Mouse (Mus musculus): ENCODE data around the gene Tnfrsf21. TPM values are rescaled to one million over a fixed set of nuclear protein-coding genes. Genes with fewer than 3 reads are reported as not detected.

Gene Tnfrsf21
- total RNA-seq, 2 experiments from 2014 or later: 15.5 to 24.0 TPM

GRCm38 (mm10) chr17:43000598-43000997 is 15.8 kb upstream of the Tnfrsf21 start:
- no peak overlapping the region for H3K27ac ChIP-seq
- no peak for DNase-seq
- intact Hi-C loops (cut with DNase I): no loop called here
- no peak overlapping the region for H3K4me3 ChIP-seq
- TF ChIP-seq CTCF (IDR thresholded peaks at IDR 0.05): no peak

DNA sequence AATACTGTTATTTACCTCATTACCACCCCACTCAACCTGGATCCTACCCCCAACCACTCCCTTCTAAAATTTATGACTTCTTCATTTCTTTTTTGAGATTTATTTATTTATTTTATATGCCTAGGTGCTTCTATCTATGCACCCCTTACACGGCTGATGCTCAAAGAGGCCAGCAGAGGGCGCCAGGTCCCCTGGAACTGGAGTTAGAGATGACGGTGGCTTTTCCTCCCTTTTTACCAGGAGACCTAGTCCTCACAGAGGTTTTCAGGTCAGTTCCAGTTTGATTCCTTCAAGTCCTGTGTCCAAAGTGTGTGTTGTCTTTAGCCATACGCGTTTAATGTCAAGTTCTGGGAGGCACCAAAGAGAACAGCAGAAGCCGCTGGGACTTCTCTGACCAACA is 3.6 kb upstream of the Tnfrsf21 start:
- peak; percentile 68 for DNase-seq
- intact Hi-C loops (cut with DNase I): loop anchor here (2.0 kb wide), 1 partner anchor 446 kb away; no protein-coding TSS in a partner anchor
- H3K27ac ChIP-seq: no peak overlapping the region
- H3K4me3 ChIP-seq: no peak overlapping the region
- TF ChIP-seq CTCF (IDR thresholded peaks at IDR 0.05): peak; percentile 86

DNA sequence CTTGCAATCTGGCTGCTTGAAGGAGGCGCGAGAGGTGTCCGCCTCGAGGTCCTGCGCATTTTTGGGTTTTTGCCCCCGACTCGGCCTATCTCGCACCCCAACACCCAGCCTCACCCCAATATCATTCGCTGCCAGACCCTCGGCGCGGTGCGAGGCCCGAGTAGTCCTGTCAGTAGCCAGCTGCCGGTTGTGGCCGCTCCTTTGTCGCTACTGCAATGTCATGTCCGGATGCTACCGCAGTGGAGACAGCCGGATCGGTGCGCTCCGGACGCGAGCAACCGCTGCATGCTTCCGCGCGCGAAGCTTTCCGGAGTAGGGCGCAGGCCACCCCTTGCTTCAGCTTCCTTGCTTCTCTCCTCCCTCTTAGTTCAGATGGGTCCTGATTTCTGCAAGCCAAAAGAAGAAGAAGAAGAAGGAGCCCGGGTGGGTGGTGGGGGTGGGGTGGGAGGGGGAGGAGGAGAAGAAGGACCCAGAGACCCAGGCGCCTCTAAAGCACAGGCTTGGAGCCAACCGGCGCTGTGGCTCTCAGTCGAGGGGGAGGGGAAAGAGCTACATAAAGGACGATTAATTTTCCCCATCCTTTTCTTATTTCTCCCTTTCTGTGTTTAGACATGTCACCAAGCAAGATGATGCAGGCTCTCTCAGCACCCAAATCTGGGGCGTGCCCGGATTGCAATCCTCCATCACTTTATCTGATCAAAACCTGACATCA is 1.1 kb downstream of the Tnfrsf21 start:
- no peak for TF ChIP-seq CTCF (IDR thresholded peaks at IDR 0.05)
- peak overlapping the region; percentile 93 for H3K27ac ChIP-seq
- DNase-seq: peak; percentile 71
- H3K4me3 ChIP-seq: peak overlapping the region; percentile 72
- intact Hi-C loops (cut with DNase I): loop anchor here (5.0 kb wide), 2 partner anchors 55 to 125 kb away; no protein-coding TSS in a partner anchor

DNA sequence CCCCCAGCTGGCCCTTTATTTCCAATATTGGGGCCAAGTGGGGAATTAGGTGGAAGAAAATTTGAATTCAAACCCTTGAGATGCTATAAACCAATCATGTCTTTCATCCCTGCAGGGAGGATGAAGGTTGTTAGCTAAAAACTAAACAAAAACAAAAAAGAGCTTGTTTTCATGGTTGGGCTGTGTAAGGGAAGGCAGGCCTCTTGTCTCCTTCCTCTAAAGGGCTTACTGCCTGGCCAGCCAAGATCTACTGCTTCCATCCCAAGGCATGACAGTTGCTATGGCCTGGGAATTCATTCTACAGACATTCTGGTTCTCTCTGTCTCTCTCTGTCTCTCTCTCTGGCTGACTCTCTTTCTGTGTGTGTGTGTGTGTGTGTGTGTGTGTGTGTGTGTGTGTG is 1.7 kb downstream of the Tnfrsf21 start:
- Histone ChIP-seq H3K4me3 (peak overlapping the region; percentile 72), H3K27ac (peak overlapping the region; percentile 93)
- no peak for TF ChIP-seq CTCF (IDR thresholded peaks at IDR 0.05)
- intact Hi-C loops (cut with DNase I): loop anchor here (5.0 kb wide), 2 partner anchors 54 to 124 kb away; no protein-coding TSS in a partner anchor
- no peak for DNase-seq

DNA sequence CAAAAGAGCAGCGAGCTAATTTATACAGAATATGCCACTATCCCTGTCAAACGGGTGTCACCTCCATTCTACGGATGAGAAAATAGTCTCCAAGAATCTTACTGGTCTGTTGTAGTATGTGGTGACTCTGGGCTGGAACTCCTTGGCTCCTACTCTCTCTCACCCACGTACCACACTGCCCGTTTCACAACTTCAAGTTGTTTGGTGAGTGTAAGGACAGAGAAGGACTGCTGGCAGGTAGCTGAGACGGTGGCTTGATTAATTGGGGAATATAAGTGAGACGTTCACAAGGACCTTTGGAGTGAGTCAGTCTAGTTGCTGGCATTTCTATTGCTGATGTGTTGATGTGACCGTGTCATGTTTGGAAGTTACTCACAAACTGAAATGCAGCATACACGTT is 3.3 kb downstream of the Tnfrsf21 start:
- H3K4me3 ChIP-seq: peak overlapping the region; percentile 24
- intact Hi-C loops (cut with DNase I): loop anchor here (5.0 kb wide), 2 partner anchors 53 to 123 kb away; no protein-coding TSS in a partner anchor

DNA sequence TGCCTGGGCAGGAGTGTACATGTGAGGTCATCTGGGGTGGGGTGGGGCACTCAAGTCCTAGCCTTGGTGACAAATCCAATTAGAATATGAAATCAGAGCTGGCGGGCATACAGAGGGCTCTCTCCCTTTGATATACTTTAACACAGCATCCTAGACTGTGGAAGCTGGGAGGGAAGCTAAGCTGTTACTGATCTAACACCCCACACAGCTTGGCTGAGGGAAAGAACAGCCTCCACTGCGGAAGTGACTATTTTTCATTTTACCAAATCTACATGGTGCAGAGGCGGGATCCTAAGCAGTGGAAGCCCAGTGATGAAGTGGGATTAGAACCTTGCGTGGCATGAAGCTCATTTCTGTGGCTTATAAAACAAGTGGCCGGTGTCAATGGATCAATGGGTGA is 4.7 kb downstream of the Tnfrsf21 start:
- intact Hi-C loops (cut with DNase I): no loop called here
- no peak for TF ChIP-seq CTCF (IDR thresholded peaks at IDR 0.05)
- Histone ChIP-seq H3K4me3 (no peak overlapping the region), H3K27ac (no peak overlapping the region)
- DNase-seq: no peak

More for the DNA sequence above, 3.3 kb downstream of the Tnfrsf21 start:
- no peak overlapping the region for H3K27ac ChIP-seq
- no peak for DNase-seq
- no peak for TF ChIP-seq CTCF (IDR thresholded peaks at IDR 0.05)

DNA sequence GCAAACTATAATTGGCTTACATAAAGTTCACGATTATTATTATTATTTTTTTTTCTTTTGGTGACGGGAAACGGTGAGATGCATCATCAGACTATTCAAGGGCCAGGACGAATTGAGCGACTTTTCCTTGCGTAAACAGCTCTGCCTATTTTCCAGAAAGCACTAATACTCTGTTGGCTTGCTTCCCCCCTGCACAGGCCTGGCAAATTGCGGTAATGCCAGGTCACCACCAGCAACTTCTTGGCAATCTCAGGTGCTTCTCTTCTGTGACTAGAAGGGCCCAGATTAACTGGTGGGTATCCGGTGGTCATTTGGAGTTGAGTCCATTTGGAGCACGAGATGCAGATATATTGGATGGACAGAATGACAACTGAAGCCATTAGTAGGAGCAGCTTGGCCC is 5.7 kb downstream of the Tnfrsf21 start:
- Histone ChIP-seq H3K4me3 (no peak overlapping the region), H3K27ac (no peak overlapping the region; the same call in 1 of the 2 replicates)
- intact Hi-C loops (cut with DNase I): no loop called here
- no peak for DNase-seq
- no peak for TF ChIP-seq CTCF (IDR thresholded peaks at IDR 0.05)

- no peak for DNase-seq
- TF ChIP-seq CTCF (IDR thresholded peaks at IDR 0.05): no peak
- H3K27ac ChIP-seq: no peak overlapping the region
- H3K4me3 ChIP-seq: no peak overlapping the region
- intact Hi-C loops (cut with DNase I): no loop called here
Measured at GRCm38 (mm10) chr17:43023637-43024217, 7.4 kb downstream of the Tnfrsf21 start.

DNA sequence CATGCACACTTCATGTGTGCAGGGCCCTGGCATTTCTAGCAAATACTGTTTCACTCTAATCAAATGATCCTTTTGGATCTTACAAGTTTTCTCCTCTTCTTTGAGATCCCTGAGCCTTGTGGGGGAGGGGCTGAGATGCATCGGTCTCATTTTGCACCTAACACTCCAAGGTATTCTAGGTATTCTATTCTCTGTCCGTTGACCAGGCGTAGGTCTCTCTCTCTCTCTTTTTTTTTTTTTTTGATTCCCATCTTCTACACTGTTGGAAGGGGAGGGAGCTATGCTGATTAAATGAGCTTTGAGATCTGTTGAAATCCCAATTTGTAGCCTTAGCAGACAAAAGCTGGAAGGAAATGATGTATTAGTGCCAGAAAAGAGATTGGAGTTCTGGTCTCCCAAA is 8.2 kb downstream of the Tnfrsf21 start:
- intact Hi-C loops (cut with DNase I): no loop called here
- Histone ChIP-seq H3K27ac (no peak overlapping the region), H3K4me3 (no peak overlapping the region)
- no peak for DNase-seq
- no peak for TF ChIP-seq CTCF (IDR thresholded peaks at IDR 0.05)

DNA sequence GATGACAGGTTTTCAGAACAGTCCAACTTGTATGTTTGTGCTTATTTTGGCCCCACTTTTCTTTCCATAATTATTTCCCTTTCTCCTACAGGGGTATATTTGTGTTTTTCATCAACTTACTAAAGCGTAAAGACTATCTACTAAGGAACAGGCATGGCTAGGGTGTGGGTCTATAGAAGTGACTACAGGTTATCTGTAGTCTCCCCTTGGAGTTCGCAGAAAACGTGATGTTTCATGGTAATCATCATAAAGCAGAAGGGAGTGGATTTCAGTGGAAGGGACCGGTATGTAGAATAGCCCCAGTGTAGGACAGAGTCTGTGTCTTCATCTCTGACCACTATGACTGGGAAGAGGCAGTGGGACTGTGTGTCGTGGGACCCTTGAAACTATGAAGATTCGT is 8.7 kb downstream of the Tnfrsf21 start:
- intact Hi-C loops (cut with DNase I): no loop called here

DNA sequence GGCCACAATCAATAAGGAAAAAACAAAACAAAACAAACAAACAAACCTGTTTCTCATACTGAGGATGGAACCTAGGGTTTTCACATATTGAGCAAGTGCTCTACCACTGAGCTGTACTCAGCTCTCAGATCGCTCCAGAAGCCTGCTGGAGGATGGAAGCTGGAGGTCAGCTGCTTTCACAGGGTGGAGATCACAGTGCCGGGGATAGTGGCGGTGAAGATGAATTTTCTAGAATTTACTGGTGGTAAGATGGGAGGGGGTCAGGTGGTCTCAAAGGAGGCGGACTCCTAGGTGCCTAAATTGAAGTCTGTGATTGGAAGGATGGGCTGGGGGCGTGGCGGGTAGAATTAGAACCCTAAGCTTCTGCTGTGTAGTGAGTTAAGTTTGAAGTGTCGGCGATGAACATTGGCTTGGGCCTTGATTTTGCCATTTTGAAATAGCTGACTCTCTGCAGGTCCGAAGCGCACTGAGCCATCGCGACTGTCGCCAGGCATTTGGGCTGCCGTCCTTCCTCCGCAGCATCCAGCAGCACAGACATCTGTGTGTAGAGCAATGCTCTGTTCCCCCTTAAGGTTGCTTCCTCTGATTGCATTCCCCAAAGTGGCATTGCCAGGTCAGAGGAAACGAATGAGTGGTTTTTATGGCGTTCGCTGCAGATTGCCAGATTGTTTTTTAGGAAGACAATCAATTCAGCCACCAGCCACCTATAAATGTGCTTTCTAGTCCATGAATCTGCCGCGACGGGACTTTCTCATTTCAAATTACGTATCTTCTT is 9.7 kb downstream of the Tnfrsf21 start:
- Histone ChIP-seq H3K27ac (no peak overlapping the region), H3K4me3 (no peak overlapping the region)
- intact Hi-C loops (cut with DNase I): no loop called here
- TF ChIP-seq CTCF (IDR thresholded peaks at IDR 0.05): no peak
- no peak for DNase-seq

More for the DNA sequence above, 8.7 kb downstream of the Tnfrsf21 start:
- Histone ChIP-seq H3K27ac (no peak overlapping the region), H3K4me3 (no peak overlapping the region)
- DNase-seq: no peak
- no peak for TF ChIP-seq CTCF (IDR thresholded peaks at IDR 0.05)

GRCm38 (mm10) chr17:43026708-43027107 is 10.4 kb downstream of the Tnfrsf21 start:
- TF ChIP-seq CTCF (IDR thresholded peaks at IDR 0.05): no peak
- intact Hi-C loops (cut with DNase I): no loop called here

GRCm38 (mm10) chr17:43029546-43029945 is 13.2 kb downstream of the Tnfrsf21 start:
- no peak overlapping the region for H3K4me3 ChIP-seq
- intact Hi-C loops (cut with DNase I): no loop called here
- TF ChIP-seq CTCF (IDR thresholded peaks at IDR 0.05): no peak
- DNase-seq: no peak
- H3K27ac ChIP-seq: no peak overlapping the region

More at GRCm38 (mm10) chr17:43026708-43027107, 10.4 kb downstream of the Tnfrsf21 start:
- H3K27ac ChIP-seq: no peak overlapping the region
- DNase-seq: no peak
- H3K4me3 ChIP-seq: no peak overlapping the region

All from gastrocnemius, adult 2 months (tissue).